Mouse (Mus musculus) T-helper 2 cell (primary cell): ENCODE data around the gene Anp32a.

ENCODE experiments used
- in situ Hi-C: fragments of 300-600 bp; cut with MboI, MseI; formaldehyde crosslinking; loops from one replicate; pipeline ENCODE4 v1.15.1; 2025; ENCODE audit warnings: high pct_unique_total_duplicates

Gene Anp32a

GRCm38 (mm10) chr9:62345633-62346387 lies 4.7 kb downstream of the Anp32a start:
- in situ Hi-C loops: loop anchor here (25.0 kb wide), 2 partner anchors 684 to 984 kb away; partner anchors contain the start of gene Tle3

GRCm38 (mm10) chr9:62346388-62346679 lies 5.2 kb downstream of the Anp32a start:
- in situ Hi-C loops: loop anchor here (25.0 kb wide), 2 partner anchors 684 to 984 kb away; partner anchors contain the start of gene Tle3

GRCm38 (mm10) chr9:62347201-62347600 lies 6.1 kb downstream of the Anp32a start:
- in situ Hi-C loops: loop anchor here (25.0 kb wide), 2 partner anchors 685 to 985 kb away; partner anchors contain the start of gene Tle3

GRCm38 (mm10) chr9:62348050-62348449 lies 7.0 kb downstream of the Anp32a start:
- in situ Hi-C loops: loop anchor here (25.0 kb wide), 2 partner anchors 686 to 986 kb away; partner anchors contain the start of gene Tle3

GRCm38 (mm10) chr9:62348467-62348985 lies 7.4 kb downstream of the Anp32a start:
- in situ Hi-C loops: loop anchor here (25.0 kb wide), 2 partner anchors 686 to 986 kb away; partner anchors contain the start of gene Tle3

- in situ Hi-C loops: loop anchor here (25.0 kb wide), 2 partner anchors 687 to 987 kb away; partner anchors contain the start of gene Tle3
Measured at GRCm38 (mm10) chr9:62349250-62349649, 8.2 kb downstream of the Anp32a start.

GRCm38 (mm10) chr9:62350721-62351120 lies 9.6 kb downstream of the Anp32a start:
- in situ Hi-C loops: loop anchor here (5.0 to 25.0 kb wide), 3 partner anchors 228 to 1362 kb away; partner anchors contain the start of genes Glce and Kif23

- in situ Hi-C loops: loop anchor here (5.0 to 25.0 kb wide), 3 partner anchors 229 to 1361 kb away; partner anchors contain the start of genes Glce and Kif23
Measured at GRCm38 (mm10) chr9:62351200-62351599, 10.1 kb downstream of the Anp32a start.

- in situ Hi-C loops: loop anchor here (5.0 to 25.0 kb wide), 3 partner anchors 231 to 1359 kb away; partner anchors contain the start of genes Glce and Kif23
Measured at GRCm38 (mm10) chr9:62353784-62354183, 12.7 kb downstream of the Anp32a start.

GRCm38 (mm10) chr9:62354838-62355719 lies 14.0 kb downstream of the Anp32a start:
- in situ Hi-C loops: loop anchor here (5.0 to 25.0 kb wide), 3 partner anchors 233 to 1357 kb away; partner anchors contain the start of genes Glce and Kif23

GRCm38 (mm10) chr9:62355763-62356162 lies 14.7 kb downstream of the Anp32a start:
- in situ Hi-C loops: loop anchor here (25.0 kb wide), 1 partner anchor 1357 kb away; no protein-coding TSS in a partner anchor

GRCm38 (mm10) chr9:62357593-62357992 lies 16.5 kb downstream of the Anp32a start:
- in situ Hi-C loops: loop anchor here (25.0 kb wide), 1 partner anchor 1355 kb away; no protein-coding TSS in a partner anchor

- in situ Hi-C loops: loop anchor here (25.0 kb wide), 1 partner anchor 1353 kb away; no protein-coding TSS in a partner anchor
Measured at GRCm38 (mm10) chr9:62358851-62359250, 17.8 kb downstream of the Anp32a start.

- in situ Hi-C loops: loop anchor here (10.0 to 25.0 kb wide), 2 partner anchors 1351 to 1984 kb away; partner anchors contain the start of gene Dis3l
Measured at GRCm38 (mm10) chr9:62360889-62361288, 19.8 kb downstream of the Anp32a start.

- in situ Hi-C loops: loop anchor here (10.0 to 25.0 kb wide), 2 partner anchors 1349 to 1982 kb away; partner anchors contain the start of gene Dis3l
Measured at GRCm38 (mm10) chr9:62362835-62363385, 21.8 kb downstream of the Anp32a start.

- in situ Hi-C loops: loop anchor here (10.0 to 25.0 kb wide), 2 partner anchors 1349 to 1981 kb away; partner anchors contain the start of gene Dis3l
Measured at GRCm38 (mm10) chr9:62363619-62364018, 22.5 kb downstream of the Anp32a start.

- in situ Hi-C loops: loop anchor here (10.0 to 25.0 kb wide), 2 partner anchors 1348 to 1981 kb away; partner anchors contain the start of gene Dis3l
Measured at GRCm38 (mm10) chr9:62364216-62364615, 23.1 kb downstream of the Anp32a start.

GRCm38 (mm10) chr9:62364831-62365230 lies 23.7 kb downstream of the Anp32a start:
- in situ Hi-C loops: loop anchor here (10.0 to 25.0 kb wide), 2 partner anchors 1347 to 1980 kb away; partner anchors contain the start of gene Dis3l

- in situ Hi-C loops: loop anchor here (10.0 to 25.0 kb wide), 2 partner anchors 1347 to 1979 kb away; partner anchors contain the start of gene Dis3l
Measured at GRCm38 (mm10) chr9:62365326-62366080, 24.4 kb downstream of the Anp32a start.
